Mouse (Mus musculus) left cerebral cortex, adult 11 months (tissue): Measurements from ENCODE around the gene Fam162a.
"Not testable (repeated sequence)": the region's sequence is repeated elsewhere in the genome, so short reads cannot be mapped to it uniquely, and the experiment has no call there.

Experiments used
- DNase-seq: peaks from one replicate; pipeline ENCODE4 v3.0.0; 2022; ENCODE audit warnings: low spot score

Fam162a gene

GRCm38 (mm10) chr16:36071450-36072379, at the start of gene Fam162a, which contains the start of gene Ccdc58:
TSS of gene Fam162a (minus strand) at chr16:36071594.
TSS of gene Ccdc58 (plus strand) at chr16:36071685.
- DNase-seq = peak; percentile 88

DNA sequence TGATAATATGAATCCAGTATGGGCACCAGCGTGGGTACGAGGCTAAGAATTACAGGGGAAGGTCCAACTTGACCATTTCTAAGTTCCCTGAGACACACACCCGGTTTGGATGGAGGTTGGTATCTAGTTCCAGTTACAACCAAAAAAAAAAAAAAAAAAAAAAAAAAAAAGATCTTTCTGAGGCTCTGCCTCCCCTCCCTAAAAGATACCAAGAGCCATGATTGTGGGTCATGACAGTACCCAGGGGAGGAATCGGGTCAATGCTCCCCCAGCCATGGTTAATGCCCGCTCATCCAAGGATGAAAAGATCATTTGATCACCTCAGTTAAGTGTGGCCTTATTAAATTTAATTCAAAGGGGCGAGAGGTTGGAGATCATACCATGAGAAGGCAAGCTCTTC, 44.4 kb upstream of the Fam162a start:
- not testable (repeated sequence) for DNase-seq

DNA sequence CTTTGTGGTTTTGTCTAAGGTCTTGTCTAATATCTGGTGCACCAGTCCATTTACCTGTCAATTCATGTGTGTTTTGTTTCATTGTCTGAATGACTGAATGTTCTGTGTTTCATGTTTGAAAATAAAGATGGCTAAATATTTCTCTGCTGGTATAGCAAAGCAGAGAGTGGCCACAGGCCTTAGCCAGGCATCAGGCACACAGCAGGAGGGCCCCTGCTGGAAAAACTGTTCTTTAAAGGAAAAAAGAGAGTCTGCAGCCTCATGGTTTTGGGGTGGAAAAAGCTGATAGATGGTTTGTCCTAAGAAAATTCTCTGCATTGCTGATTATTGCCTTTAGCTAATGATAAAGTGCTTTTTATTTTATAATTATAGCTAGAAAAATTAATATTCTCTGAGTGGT, 40.1 kb upstream of the Fam162a start:
- DNase-seq = not testable (repeated sequence)

GRCm38 (mm10) chr16:36102211-36102610, 30.8 kb upstream of the Fam162a start:
- no peak for DNase-seq

GRCm38 (mm10) chr16:36101526-36101925, 30.1 kb upstream of the Fam162a start:
- no peak for DNase-seq

GRCm38 (mm10) chr16:36097813-36098499, 26.6 kb upstream of the Fam162a start:
- not testable (repeated sequence) for DNase-seq

DNA sequence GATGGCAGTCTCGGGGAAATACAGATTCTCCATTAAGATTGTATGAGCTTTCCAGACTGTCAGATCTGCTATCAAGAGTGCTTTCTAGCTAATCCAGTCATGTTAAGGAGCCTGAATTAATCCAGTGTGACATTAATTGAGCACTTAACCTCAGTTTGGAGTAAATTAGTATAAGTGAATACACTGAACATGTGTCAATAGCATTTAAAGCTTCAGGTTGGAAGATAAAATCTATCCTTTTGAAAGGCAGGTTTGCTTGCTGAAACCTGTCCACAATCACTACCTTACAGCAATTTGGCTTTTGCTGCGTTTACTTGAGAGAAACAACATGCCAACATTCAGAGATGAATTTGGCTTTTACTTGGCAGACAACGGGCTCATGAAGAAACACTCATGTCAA, 22.7 kb upstream of the Fam162a start:
- no peak for DNase-seq

DNA sequence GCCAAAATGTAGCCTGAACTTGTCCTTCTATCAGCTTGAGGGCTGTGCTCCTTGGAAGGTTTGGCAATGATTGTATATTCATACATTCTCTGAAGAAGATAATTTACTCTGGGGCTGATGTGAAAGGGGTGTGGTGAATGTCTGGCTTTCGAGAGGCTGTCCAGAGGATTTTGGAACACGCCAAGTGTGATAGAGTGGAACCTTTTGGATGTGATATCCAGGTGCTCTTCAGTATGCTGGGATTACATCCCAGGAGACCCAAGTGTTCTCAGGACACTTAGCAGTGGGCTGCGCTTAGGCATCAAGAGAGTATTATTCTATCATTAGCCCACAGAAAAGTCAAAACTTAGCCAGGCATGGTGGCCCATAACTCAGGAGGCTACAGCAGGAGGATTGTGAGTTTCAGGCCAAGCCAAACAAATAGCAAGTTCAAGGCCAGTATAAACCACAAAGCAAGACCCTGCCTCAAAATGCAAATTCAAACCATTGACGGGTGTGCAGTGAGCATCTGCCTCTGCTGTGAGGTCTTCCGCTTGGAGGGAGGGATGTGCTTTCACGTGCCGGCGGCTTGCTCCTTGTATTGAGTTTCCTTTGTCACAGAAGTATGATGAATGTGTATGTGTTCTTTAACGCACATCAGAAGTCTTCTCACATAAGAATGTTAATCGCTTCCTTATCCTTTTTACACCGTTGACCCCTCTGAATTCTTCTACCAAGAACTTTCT, 19.6 kb upstream of the Fam162a start:
- DNase-seq = no peak

DNA sequence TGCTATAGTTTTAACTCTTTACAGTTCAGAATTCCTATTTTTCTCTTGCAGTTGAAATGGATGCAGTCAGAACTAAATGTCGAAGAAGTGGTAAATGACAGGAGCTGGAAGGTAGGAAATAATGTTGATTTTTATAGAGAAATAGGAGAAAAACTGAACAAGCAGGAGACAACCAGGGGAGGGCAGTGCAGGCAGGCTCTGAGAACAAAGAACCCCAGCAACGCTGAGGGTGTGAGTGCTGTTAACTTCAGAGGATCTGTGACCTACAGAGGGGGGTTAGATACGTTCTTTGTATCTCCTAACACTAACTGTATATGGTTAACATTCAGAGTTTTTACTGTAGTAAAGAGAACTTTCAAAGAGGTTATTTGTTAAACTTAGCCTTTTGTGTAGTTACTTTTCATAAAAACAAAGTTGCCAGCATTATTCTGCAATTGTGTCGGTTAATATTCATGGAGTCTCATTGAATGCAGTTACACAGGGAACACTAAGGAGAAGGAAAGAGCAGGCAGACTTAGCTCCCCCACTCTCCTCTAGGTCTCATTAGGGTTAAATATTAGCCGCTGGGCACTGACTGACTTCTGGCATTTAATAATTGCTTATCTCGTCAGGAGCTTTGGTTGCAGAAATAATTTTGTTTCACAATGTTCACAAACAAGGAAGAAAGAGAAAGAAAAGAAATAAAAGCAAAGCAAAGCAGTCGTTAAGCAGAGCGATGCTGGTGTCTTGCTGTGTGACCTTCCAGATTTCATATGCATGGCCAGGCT, 18.6 kb upstream of the Fam162a start:
- DNase-seq = no peak

- no peak for DNase-seq
Measured at GRCm38 (mm10) chr16:36089065-36089464, 17.7 kb upstream of the Fam162a start.

DNA sequence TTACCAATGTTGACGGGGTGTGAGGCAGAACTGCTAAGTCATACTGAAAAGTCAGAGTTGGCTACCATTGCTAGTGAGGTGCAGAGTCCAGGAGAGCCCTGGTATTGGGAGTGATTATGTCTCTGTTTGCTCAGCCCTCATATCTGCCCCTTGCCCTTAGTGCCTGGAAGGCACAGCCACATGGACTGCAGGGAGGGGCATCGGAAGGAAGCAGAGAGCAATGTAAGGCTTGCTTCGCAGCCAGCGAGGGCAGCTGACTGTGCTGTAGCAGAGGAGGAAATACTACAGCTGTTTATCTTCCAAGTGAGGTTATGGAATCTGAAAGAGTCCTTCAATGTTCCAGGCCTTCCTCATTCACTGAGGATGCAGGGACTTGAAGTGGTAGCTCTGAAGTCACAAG, 16.5 kb upstream of the Fam162a start:
- DNase-seq = no peak

DNA sequence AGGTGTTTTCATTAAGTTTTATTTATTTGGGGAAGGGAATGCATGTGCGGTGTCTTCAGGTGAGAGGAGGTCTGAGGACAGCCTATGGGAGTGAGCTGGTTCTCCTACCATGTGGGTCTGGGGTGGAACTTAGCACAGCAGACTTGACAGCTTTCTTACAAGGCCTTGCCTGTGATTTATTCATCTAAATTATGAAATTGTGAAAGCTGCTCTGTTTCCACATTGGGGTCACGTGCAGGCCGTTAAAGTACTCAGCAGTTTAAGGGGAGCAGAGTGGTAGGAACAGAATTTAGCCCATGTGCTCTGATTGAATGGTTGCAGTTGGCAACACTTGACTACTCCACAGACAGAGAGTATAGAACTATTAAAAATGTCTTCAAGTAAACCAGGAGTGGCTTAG, 8.5 kb upstream of the Fam162a start:
- DNase-seq = no peak

DNA sequence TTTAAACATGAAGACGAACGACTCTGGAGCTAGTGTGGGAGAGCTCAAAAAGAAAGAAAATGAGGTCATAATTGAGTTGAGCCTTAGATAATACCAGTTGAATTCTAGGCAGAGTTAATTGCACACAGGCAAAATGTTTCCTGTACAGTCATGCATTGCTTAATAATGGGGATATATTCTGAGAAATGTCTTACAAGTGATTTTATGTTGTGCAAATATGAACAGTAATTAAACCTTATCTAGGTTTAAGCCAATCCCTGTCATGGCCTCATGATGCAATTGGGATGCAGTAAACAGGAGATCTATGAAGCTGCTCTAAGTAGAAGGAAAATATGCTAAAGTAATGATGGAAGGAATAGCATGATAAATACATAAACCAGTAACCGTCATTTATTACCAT, 3.4 kb upstream of the Fam162a start:
- no peak for DNase-seq

DNA sequence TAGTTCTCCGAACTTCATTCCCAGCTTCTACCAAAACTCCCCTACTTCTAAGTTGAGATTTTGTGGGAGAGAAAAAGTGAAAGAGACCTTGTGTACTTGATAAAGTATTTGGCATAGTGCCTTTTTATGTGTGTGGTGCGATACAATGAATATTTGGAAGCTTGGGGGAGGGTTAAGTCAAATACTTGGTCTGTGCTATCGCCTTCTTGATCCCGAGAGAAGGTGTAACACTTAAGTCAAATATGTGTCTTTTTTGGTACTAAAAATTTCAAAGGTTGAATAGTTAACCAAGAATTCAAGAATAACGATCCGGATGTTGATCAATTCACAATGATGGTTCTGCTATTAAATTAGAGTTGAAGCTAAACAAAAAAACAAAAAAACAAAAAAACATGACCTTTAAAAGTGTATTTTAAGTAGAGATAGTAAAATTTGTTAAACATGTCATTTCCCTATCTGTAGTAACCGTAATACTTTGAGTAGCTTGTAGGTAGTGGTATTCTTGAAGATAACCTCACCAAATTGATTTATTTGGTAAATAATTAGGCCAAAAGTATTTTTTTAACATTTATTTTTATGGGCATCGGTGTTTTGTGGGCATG, 1.1 kb upstream of the Fam162a start:
- DNase-seq = no peak

GRCm38 (mm10) chr16:36071071-36071449, 334 bp downstream of the Fam162a start:
- no peak for DNase-seq

- DNase-seq = no peak
Measured at GRCm38 (mm10) chr16:36069819-36070575, 1.4 kb downstream of the Fam162a start.

DNA sequence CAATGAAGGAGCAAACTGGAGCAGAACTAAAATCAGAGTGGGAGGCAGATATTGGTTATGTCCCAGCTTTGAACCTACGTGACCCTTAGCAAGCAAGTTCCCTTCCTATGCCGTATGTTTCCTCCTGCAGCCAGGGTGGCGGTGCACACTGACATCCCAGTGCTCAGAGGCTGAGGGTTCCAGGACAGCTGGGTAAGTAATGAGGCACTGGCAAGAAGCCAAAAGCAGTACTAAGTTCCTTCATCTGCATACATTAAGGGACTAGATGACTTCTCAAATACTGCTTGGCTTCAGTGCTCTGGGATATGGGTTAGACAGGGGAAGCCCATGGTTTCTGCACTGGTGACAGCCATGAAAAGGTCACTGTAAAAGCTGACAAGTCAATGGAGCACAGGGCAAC, 3.0 kb downstream of the Fam162a start:
- DNase-seq = no peak

- no peak for DNase-seq
Measured at GRCm38 (mm10) chr16:36067694-36068093, 3.7 kb downstream of the Fam162a start.

- DNase-seq = no peak
Measured at GRCm38 (mm10) chr16:36064904-36065303, 6.5 kb downstream of the Fam162a start.

DNA sequence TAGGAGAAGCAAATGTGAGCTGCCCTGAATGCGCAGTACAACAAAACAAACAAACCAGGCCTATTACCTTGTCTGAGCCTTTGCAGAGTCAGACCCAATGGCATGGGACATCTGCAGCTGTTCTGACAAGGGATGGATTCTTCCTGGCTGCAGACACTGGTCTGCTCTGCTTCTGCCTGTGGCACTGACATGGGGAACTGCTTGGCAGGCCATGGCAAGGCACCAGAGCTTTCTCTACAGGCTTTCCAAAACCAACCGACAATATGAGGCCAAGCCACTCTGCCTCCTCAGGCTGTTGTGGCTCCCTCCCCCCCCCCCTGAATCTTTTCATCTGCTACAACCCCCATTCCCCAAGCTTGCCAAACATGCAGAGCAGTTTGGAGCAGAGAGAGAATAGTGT, 8.1 kb downstream of the Fam162a start:
- DNase-seq = no peak

DNA sequence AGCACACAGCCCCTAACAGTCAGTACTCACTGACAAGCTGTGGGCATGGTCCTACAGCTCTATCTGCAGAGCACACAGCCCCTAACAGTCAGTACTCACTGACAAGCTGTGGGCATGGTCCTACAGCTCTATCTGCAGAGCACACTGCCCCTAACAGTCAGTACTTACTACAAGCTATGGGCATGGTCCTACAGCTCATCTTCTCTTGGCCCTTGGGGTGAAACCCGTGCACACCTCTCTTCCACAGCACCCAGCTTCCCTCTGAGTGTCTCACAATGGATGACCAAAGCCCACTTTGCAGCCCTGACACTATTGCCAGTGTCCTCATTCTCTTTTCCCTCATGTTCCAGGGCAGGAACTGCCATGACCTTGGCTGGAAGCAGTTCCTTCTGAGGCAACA, 8.9 kb downstream of the Fam162a start:
- not testable (repeated sequence) for DNase-seq
